Mouse (Mus musculus) ES-E14 (cell line): ENCODE data around the gene Lifr. TPM values are rescaled to one million over a fixed set of nuclear protein-coding genes. Genes with fewer than 3 reads are reported as not detected.

ENCODE experiments used
- DNase-seq: peaks from one replicate; pipeline ENCODE4 v3.0.0-alpha.2; 2013; ENCODE audit warnings: low read depth, low spot score
- H3K27ac ChIP-seq: 2 replicates; pipeline ENCODE4 v1.5.1; 2012; ENCODE audit warnings: low read depth, mild to moderate bottlenecking, low read length, moderate library complexity, mixed read lengths; ENCODE audit not compliant: poor library complexity, insufficient read depth, severe bottlenecking
- H3K36me3 ChIP-seq: 2 replicates; pipeline ENCODE4 v1.6.1; 2012; ENCODE audit warnings: mild to moderate bottlenecking, low read length, moderate library complexity, mixed read lengths; ENCODE audit not compliant: control insufficient read depth, poor library complexity, insufficient read depth, severe bottlenecking
- H3K4me1 ChIP-seq, 2 experiments: fragments of 150-350 bp in 1 of 2; sonication (generic) in 1 of 2; 2 replicates each; pipeline ENCODE4 v1.6.1; 2012; ENCODE audit warnings: low read length in 2 of 2, mild to moderate bottlenecking in 1 of 2, mixed read lengths in 1 of 2; ENCODE audit not compliant: control insufficient read depth in 2 of 2, insufficient read depth in 2 of 2, poor library complexity in 1 of 2
- H3K4me3 ChIP-seq, 2 experiments: fragments of 150-350 bp in 1 of 2; sonication (generic) in 1 of 2; 2 replicates each; pipeline ENCODE4 v1.5.1; 2012; ENCODE audit warnings: low read length in 2 of 2, low read depth in 1 of 2, mild to moderate bottlenecking in 1 of 2, mixed read lengths in 1 of 2; ENCODE audit not compliant: insufficient read depth in 1 of 2, poor library complexity in 1 of 2, severe bottlenecking in 1 of 2
- H3K9ac ChIP-seq: 2 replicates; pipeline ENCODE4 v1.6.1; 2012; ENCODE audit warnings: low read depth, mild to moderate bottlenecking, low read length, mixed read lengths; ENCODE audit not compliant: poor library complexity, insufficient read depth, severe bottlenecking
- H3K9me3 ChIP-seq: fragments of 150-350 bp; sonication (generic); 2 replicates; pipeline ENCODE4 v1.6.1; 2012; ENCODE audit warnings: low read depth, mild to moderate bottlenecking, low read length; ENCODE audit not compliant: control insufficient read depth, insufficient read depth
- CHD2 ChIP-seq: IDR thresholded peaks from 2 replicates; pipeline ENCODE4 v1.6.1; 2014; ENCODE audit warnings: mild to moderate bottlenecking, low read depth, low read length, inconsistent platforms
- HCFC1 ChIP-seq: IDR thresholded peaks from 2 replicates; pipeline ENCODE4 v1.6.1; 2012; ENCODE audit warnings: low read length, inconsistent platforms, borderline replicate concordance; ENCODE audit not compliant: insufficient read depth
- MAFK ChIP-seq: IDR thresholded peaks from 2 replicates; pipeline ENCODE4 v1.6.1; 2014; ENCODE audit warnings: mild to moderate bottlenecking, low read depth, low read length, inconsistent platforms; ENCODE audit not compliant: insufficient read depth
- ZC3H11A ChIP-seq: IDR thresholded peaks from 2 replicates; pipeline ENCODE4 v1.6.1; 2012; ENCODE audit warnings: low read depth, mild to moderate bottlenecking, inconsistent platforms, low read length, borderline replicate concordance
- ZNF384 ChIP-seq: IDR thresholded peaks from 2 replicates; pipeline ENCODE4 v1.6.1; 2012; ENCODE audit warnings: low read depth, low read length, inconsistent platforms
- in situ Hi-C, 2 experiments: fragments of 600-800 bp; cut with MboI; formaldehyde crosslinking; loops; one replicate each; pipeline ENCODE4 v1.15.1; 2025; ENCODE audit warnings: low sequenced_read_pairs in 2 of 2, inconsistent platforms in 1 of 2; ENCODE audit not compliant: unreplicated experiment in 2 of 2
- total RNA-seq: library from RNA; depleted of rRNA; stranded (reverse); fragments of 300-350 nt; gene quantifications from 2 replicates; pipeline ENCODE4 v1.2.3, GENCODE M21; 2012

Gene Lifr
- total RNA-seq, 1 experiment = 89.3 TPM

- in situ Hi-C loops = no loop called here
- H3K36me3 ChIP-seq = no peaks in the 10 kb centered on the region
- no peak for DNase-seq
Observed at GRCm38 (mm10) chr15:7051666-7052065, 38.7 kb upstream of the Lifr start.

GRCm38 (mm10) chr15:7052117-7052516 lies 38.3 kb upstream of the Lifr start:
- Histone ChIP-seq H3K4me3 (no peak overlapping the region), H3K36me3 (no peaks in the 10 kb centered on the region), H3K9me3 (no peaks in the 10 kb centered on the region), H3K27ac (no peak overlapping the region), H3K9ac (no peak overlapping the region), H3K4me1 (peaks cover 0 to 2% of the 10 kb centered on the region in 2 experiments; a peak in 1 of 4 replicates)
- no peak for TF ChIP-seq ZC3H11A
- no peak for TF ChIP-seq HCFC1
- TF ChIP-seq ZNF384 = no peak
- TF ChIP-seq CHD2 = no peak
- no peak for TF ChIP-seq MAFK
- in situ Hi-C loops = no loop called here
- no peak for DNase-seq

More at GRCm38 (mm10) chr15:7051666-7052065, 38.7 kb upstream of the Lifr start:
- Histone ChIP-seq H3K27ac (no peak overlapping the region), H3K4me1 (peaks cover 0 to 2% of the 10 kb centered on the region in 2 experiments; a peak in 1 of 4 replicates), H3K9me3 (no peaks in the 10 kb centered on the region), H3K9ac (no peak overlapping the region), H3K4me3 (no peak overlapping the region)
- TF ChIP-seq CHD2 (no peak), ZNF384 (no peak), ZC3H11A (no peak), HCFC1 (no peak), MAFK (no peak)

GRCm38 (mm10) chr15:7056851-7057250 lies 33.6 kb upstream of the Lifr start:
- Histone ChIP-seq H3K4me3 (no peak overlapping the region), H3K9me3 (no peaks in the 10 kb centered on the region), H3K9ac (no peak overlapping the region), H3K4me1 (peaks cover 0 to 2% of the 10 kb centered on the region in 2 experiments; a peak in 1 of 4 replicates), H3K36me3 (no peaks in the 10 kb centered on the region), H3K27ac (no peak overlapping the region)
- in situ Hi-C loops = no loop called here
- TF ChIP-seq HCFC1 (no peak), MAFK (0 out of 2 replicates have a peak, but pooled peaks have one; percentile 9), ZNF384 (peak; percentile 81; the same call in 1 of the 2 replicates)
- no peak for DNase-seq

GRCm38 (mm10) chr15:7060522-7060921 lies 29.9 kb upstream of the Lifr start:
- peaks cover 0 to 7% of the 10 kb centered on the region in 2 experiments; a peak in 1 of 4 replicates for H3K4me1 ChIP-seq
- no peaks in the 10 kb centered on the region for H3K36me3 ChIP-seq
- H3K27ac ChIP-seq = no peak overlapping the region
- H3K9me3 ChIP-seq = no peaks in the 10 kb centered on the region
- no peak overlapping the region for H3K9ac ChIP-seq
- no peak for TF ChIP-seq ZNF384
- TF ChIP-seq MAFK = no peak
- TF ChIP-seq CHD2 = no peak
- no peak for TF ChIP-seq ZC3H11A
- no peak for TF ChIP-seq HCFC1
- DNase-seq = no peak
- in situ Hi-C loops = no loop called here
- no peak overlapping the region for H3K4me3 ChIP-seq

GRCm38 (mm10) chr15:7061995-7062697 lies 28.3 kb upstream of the Lifr start:
- Histone ChIP-seq H3K4me1 (peaks cover 0 to 5% of the 10 kb centered on the region in 2 experiments; a peak in 1 of 4 replicates), H3K27ac (no peak overlapping the region), H3K4me3 (no peak overlapping the region), H3K9me3 (no peaks in the 10 kb centered on the region), H3K36me3 (no peaks in the 10 kb centered on the region), H3K9ac (no peak overlapping the region)
- DNase-seq = no peak
- in situ Hi-C loops = no loop called here
- no peak for TF ChIP-seq ZNF384
- no peak for TF ChIP-seq CHD2
- no peak for TF ChIP-seq MAFK
- TF ChIP-seq ZC3H11A = no peak
- TF ChIP-seq HCFC1 = no peak
